Mouse (Mus musculus) myocyte (in vitro differentiated cells): ENCODE measurements around the gene Bid. TPM values are rescaled to one million over a fixed set of nuclear protein-coding genes. Genes with fewer than 3 reads are reported as not detected.

Experiments
- H3K27me3 ChIP-seq: one replicate; pipeline ENCODE4 v1.6.1; 2011; ENCODE audit not compliant: control insufficient read depth, insufficient read depth, insufficient read length
- H3K36me3 ChIP-seq: one replicate; pipeline ENCODE4 v1.6.1; 2011; ENCODE audit not compliant: control insufficient read depth, insufficient read depth
- H3K4me2 ChIP-seq: one replicate; pipeline ENCODE4 v1.6.1; 2011; ENCODE audit warnings: low read depth, control low read depth
- H3K4me3 ChIP-seq: one replicate; pipeline ENCODE4 v1.5.1; 2011; ENCODE audit warnings: mild to moderate bottlenecking, control low read depth, moderate library complexity
- H3K79me2 ChIP-seq: one replicate; pipeline ENCODE4 v1.6.1; 2011; ENCODE audit not compliant: control insufficient read depth, insufficient read depth
- H3ac ChIP-seq: one replicate; pipeline ENCODE4 v1.6.1; 2011; ENCODE audit not compliant: control insufficient read depth, insufficient read length
- CEBPB ChIP-seq: IDR thresholded peaks from 2 replicates; pipeline ENCODE4 v1.6.1; 2011; ENCODE audit warnings: mild to moderate bottlenecking, moderate library complexity; ENCODE audit not compliant: poor library complexity, insufficient read depth, severe bottlenecking
- E2F4 ChIP-seq: IDR thresholded peaks from one replicate; pipeline ENCODE4 v1.6.1; 2011; ENCODE audit warnings: mild to moderate bottlenecking, control low read depth, moderate library complexity; ENCODE audit not compliant: insufficient read depth
- MAX ChIP-seq: IDR thresholded peaks from one replicate; pipeline ENCODE4 v1.6.1; 2011; ENCODE audit warnings: low read depth, mild to moderate bottlenecking, control low read depth
- MYOD1 ChIP-seq, 3 experiments: IDR thresholded peaks; one replicate each; pipeline ENCODE4 v1.6.1; 2011; ENCODE audit warnings: control low read depth in 2 of 3, low read depth in 2 of 3, mild to moderate bottlenecking in 2 of 3, moderate library complexity in 1 of 3; ENCODE audit not compliant: insufficient read length in 2 of 3, control insufficient read depth in 1 of 3
- MYOG ChIP-seq, 3 experiments: IDR thresholded peaks; one replicate each; pipeline ENCODE4 v1.6.1; 2011; ENCODE audit warnings: control low read depth in 2 of 3, low read depth in 2 of 3, mild to moderate bottlenecking in 2 of 3; ENCODE audit not compliant: insufficient read length in 2 of 3, control insufficient read depth in 1 of 3, insufficient read depth in 1 of 3
- POLR2AphosphoS2 ChIP-seq: IDR thresholded peaks from one replicate; pipeline ENCODE4 v1.6.1; 2011; ENCODE audit warnings: low read depth, control low read depth; ENCODE audit not compliant: insufficient read length
- REST ChIP-seq: IDR thresholded peaks from one replicate; pipeline ENCODE4 v1.6.1; 2011; ENCODE audit warnings: mild to moderate bottlenecking, control low read depth, moderate library complexity; ENCODE audit not compliant: insufficient read depth, insufficient read length
- SRF ChIP-seq: IDR thresholded peaks from one replicate; pipeline ENCODE4 v1.6.1; 2011; ENCODE audit warnings: low read depth; ENCODE audit not compliant: control insufficient read depth, insufficient read length
- TCF12 ChIP-seq: IDR thresholded peaks from one replicate; pipeline ENCODE4 v1.6.1; 2011; ENCODE audit warnings: mild to moderate bottlenecking, control low read depth; ENCODE audit not compliant: poor library complexity, insufficient read depth, severe bottlenecking
- TCF3 ChIP-seq: IDR thresholded peaks from one replicate; pipeline ENCODE4 v1.6.1; 2011; ENCODE audit warnings: low read depth, control low read depth; ENCODE audit not compliant: insufficient read length
- USF1 ChIP-seq: IDR thresholded peaks from one replicate; pipeline ENCODE4 v1.6.1; 2011; ENCODE audit warnings: low read depth, mild to moderate bottlenecking, control low read depth, moderate library complexity
- polyA plus RNA-seq: library from polyadenylated mRNA; unstranded; fragments of >200 nt; fragmentation: generic; extraction: Trizol; gene quantifications from one replicate; pipeline ENCODE4 v1.2.1, GENCODE M21; 2012; ENCODE audit warnings: missing spikeins

Gene Bid
- polyA plus RNA-seq, 1 experiment = 34.3 TPM

- no peak for TF ChIP-seq MYOG (IDR thresholded peaks at IDR 0.05; ENCODE audit: control insufficient read depth in 1 of 3, insufficient read depth in 1 of 3, insufficient read length in 2 of 3, low read depth in 2 of 3)
- TF ChIP-seq E2F4 = no peak
- no peak for TF ChIP-seq USF1
- TF ChIP-seq TCF3 = no peak
- TF ChIP-seq CEBPB = no peak
- TF ChIP-seq POLR2AphosphoS2 = no peak
- TF ChIP-seq MYOD1 (IDR thresholded peaks at IDR 0.05; ENCODE audit: control insufficient read depth in 1 of 3, insufficient read length in 2 of 3, low read depth in 2 of 3) = no peak
- TF ChIP-seq MAX = no peak
- H3K4me3 ChIP-seq = no peak overlapping the region
- H3K79me2 ChIP-seq = peaks cover 38% of the 10 kb centered on the region
- peaks cover 5% of the 10 kb centered on the region for H3K36me3 ChIP-seq
- no peak overlapping the region for H3K4me2 ChIP-seq
- no peak overlapping the region for H3ac ChIP-seq
- no peaks in the 10 kb centered on the region for H3K27me3 ChIP-seq
Measured at GRCm38 (mm10) chr6:120903961-120904360, 12.7 kb downstream of the Bid start.

- H3K36me3 ChIP-seq = peaks cover 5% of the 10 kb centered on the region
Measured at GRCm38 (mm10) chr6:120903450-120903912, 13.2 kb downstream of the Bid start.

GRCm38 (mm10) chr6:120901776-120902645 is 14.6 kb downstream of the Bid start:
- H3ac ChIP-seq = no peak overlapping the region
- peaks cover 5% of the 10 kb centered on the region for H3K36me3 ChIP-seq
- no peaks in the 10 kb centered on the region for H3K27me3 ChIP-seq
- no peak overlapping the region for H3K4me3 ChIP-seq
- TF ChIP-seq USF1 (no peak), TCF3 (no peak), REST (no peak), MAX (no peak), MYOG (IDR thresholded peaks at IDR 0.05; ENCODE audit: control insufficient read depth in 1 of 3, insufficient read depth in 1 of 3, insufficient read length in 2 of 3, low read depth in 2 of 3) (no peak), CEBPB (no peak), TCF12 (no peak), MYOD1 (IDR thresholded peaks at IDR 0.05; ENCODE audit: control insufficient read depth in 1 of 3, insufficient read length in 2 of 3, low read depth in 2 of 3) (no peak)
- H3K4me2 ChIP-seq = no peak overlapping the region
- peaks cover 31% of the 10 kb centered on the region for H3K79me2 ChIP-seq

More at GRCm38 (mm10) chr6:120903450-120903912, 13.2 kb downstream of the Bid start:
- H3K4me2 ChIP-seq = no peak overlapping the region
- H3K4me3 ChIP-seq = no peak overlapping the region
- no peak overlapping the region for H3ac ChIP-seq
- no peaks in the 10 kb centered on the region for H3K27me3 ChIP-seq
- peaks cover 38% of the 10 kb centered on the region for H3K79me2 ChIP-seq
- TF ChIP-seq USF1 (peak; percentile 17), E2F4 (no peak), MYOG (IDR thresholded peaks at IDR 0.05; ENCODE audit: control insufficient read depth in 1 of 3, insufficient read depth in 1 of 3, insufficient read length in 2 of 3, low read depth in 2 of 3) (no peak)

- peaks cover 23% of the 10 kb centered on the region for H3K36me3 ChIP-seq
- peaks cover 8% of the 10 kb centered on the region for H3K79me2 ChIP-seq
- no peak overlapping the region for H3K4me2 ChIP-seq
- no peaks in the 10 kb centered on the region for H3K27me3 ChIP-seq
- TF ChIP-seq MYOG (IDR thresholded peaks at IDR 0.05; ENCODE audit: control insufficient read depth in 1 of 3, insufficient read depth in 1 of 3, insufficient read length in 2 of 3, low read depth in 2 of 3) = no peak
- no peak for TF ChIP-seq POLR2AphosphoS2
- TF ChIP-seq E2F4 = no peak
- no peak for TF ChIP-seq USF1
- TF ChIP-seq SRF = no peak
- TF ChIP-seq CEBPB = no peak
- TF ChIP-seq MYOD1 (IDR thresholded peaks at IDR 0.05; ENCODE audit: control insufficient read depth in 1 of 3, insufficient read length in 2 of 3, low read depth in 2 of 3) = no peak
- no peak for TF ChIP-seq TCF3
- TF ChIP-seq MAX = no peak
- H3ac ChIP-seq = no peak overlapping the region
- H3K4me3 ChIP-seq = no peak overlapping the region
Measured at GRCm38 (mm10) chr6:120898188-120898833, 18.3 kb downstream of the Bid start.

GRCm38 (mm10) chr6:120894524-120894923 is 22.1 kb downstream of the Bid start:
- Histone ChIP-seq H3K4me3 (no peak overlapping the region), H3K79me2 (no peaks in the 10 kb centered on the region), H3ac (no peak overlapping the region), H3K4me2 (no peak overlapping the region), H3K36me3 (peaks cover 55% of the 10 kb centered on the region), H3K27me3 (no peaks in the 10 kb centered on the region)
- TF ChIP-seq E2F4 (no peak), POLR2AphosphoS2 (no peak)
